Mouse (Mus musculus): ENCODE data around the gene Safb. TPM values are rescaled to one million over a fixed set of nuclear protein-coding genes. Genes with fewer than 3 reads are reported as not detected.
"Not testable (repeated sequence)": the region's sequence is repeated elsewhere in the genome, so short reads cannot be mapped to it uniquely, and the experiment has no call there.

Gene Safb
- total and polyA plus RNA-seq, 2 experiments from 2014 or later, result 40.8 to 71.7 TPM

DNA sequence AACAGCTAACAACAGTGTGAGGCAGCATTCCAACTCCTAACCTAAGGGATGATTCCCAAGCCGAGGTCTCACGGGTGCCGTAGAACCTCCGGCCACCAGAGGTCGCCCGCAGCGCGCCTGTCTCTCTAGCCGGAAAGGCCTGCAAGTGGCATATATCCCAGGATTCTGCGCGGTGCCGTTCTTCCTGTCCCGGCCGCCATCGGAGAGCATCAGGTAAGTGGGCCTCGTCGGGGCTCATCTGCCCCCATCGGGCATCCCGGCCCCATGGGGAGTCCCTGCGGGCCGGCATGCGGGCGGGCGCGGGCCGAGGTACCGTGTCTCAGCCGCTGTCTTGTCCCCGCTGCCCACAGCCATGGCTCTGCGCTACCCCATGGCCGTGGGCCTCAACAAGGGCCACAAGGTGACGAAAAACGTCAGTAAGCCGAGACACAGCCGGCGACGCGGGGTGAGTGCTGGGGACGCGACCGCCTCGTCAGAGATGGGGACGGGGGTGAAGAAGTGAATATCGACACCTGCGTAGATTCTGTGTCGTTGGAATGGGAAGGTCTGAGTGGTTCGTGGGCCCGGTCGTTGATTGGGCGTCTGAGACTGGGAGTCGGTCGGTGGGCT, 28.7 kb downstream of the Safb start, which contains the start of gene Rpl36:
TSS of gene Rpl36 (plus strand) at position 181 of the 609 bp plus-strand sequence.
- H3K27ac ChIP-seq, result peak within 1 kb of the TSS; percentile 97
- WGBS, result 1% methylated on average over 52 of the region's 52 CpGs
- H3K4me1 ChIP-seq (ENCODE audit: insufficient read depth, low read length), result peaks cover 7% of the 10 kb centered on the region; the same call in 1 of the 2 replicates

DNA sequence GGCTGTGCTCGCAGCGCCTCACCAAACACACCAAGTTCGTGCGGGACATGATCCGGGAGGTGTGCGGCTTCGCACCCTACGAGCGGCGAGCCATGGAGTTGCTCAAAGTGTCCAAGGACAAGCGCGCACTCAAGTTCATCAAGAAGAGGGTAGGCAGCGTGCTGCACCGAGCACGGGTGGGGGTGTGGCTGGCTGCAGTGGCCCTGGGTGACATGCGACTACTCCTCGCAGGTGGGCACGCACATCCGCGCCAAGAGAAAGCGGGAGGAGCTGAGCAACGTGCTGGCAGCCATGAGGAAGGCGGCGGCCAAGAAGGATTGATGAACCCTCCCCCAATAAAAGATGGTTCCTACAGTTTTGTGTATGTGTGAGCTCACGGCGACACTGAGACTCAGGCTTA, 29.3 kb downstream of the Safb start:
- WGBS, result under 1% methylated on average over 24 of the region's 26 CpGs
- Histone ChIP-seq H3K4me3 (ENCODE audit: low read length) (peak overlapping the region; percentile 65), H3K36me3 (ENCODE audit: insufficient read depth, low read length) (peaks cover 34% of the 10 kb centered on the region), H3K9ac (replicated peaks; ENCODE audit: low read length) (peak overlapping the region; percentile 71), H3K4me2 (ENCODE audit: low read depth, low read length) (peak overlapping the region; percentile 77), H3K27ac (peak overlapping the region; percentile 97)
- ATAC-seq; H3K4me1 ChIP-seq (ENCODE audit: insufficient read depth, low read length); H3K9me3 ChIP-seq (ENCODE audit: low read length); H3K27me3 ChIP-seq (ENCODE audit: insufficient read depth, low read length); DNase-seq (ENCODE audit: low spot score): not testable (repeated sequence)

More for the DNA sequence above, 28.7 kb downstream of the Safb start, which contains the start of gene Rpl36:
- TF ChIP-seq CTCF (IDR thresholded peaks at IDR 0.05; ENCODE audit: low read depth), result peak; percentile 95
- DNase-seq (ENCODE audit: low spot score), result peak; percentile 96
- H3K27me3 ChIP-seq (ENCODE audit: insufficient read depth, low read length), result no peaks in the 10 kb centered on the region
- ATAC-seq, result peak; percentile 71
- peak within 1 kb of the TSS; percentile 71 for H3K9ac ChIP-seq (replicated peaks; ENCODE audit: low read length)
- H3K4me3 ChIP-seq (ENCODE audit: low read length), result peak within 1 kb of the TSS; percentile 65
- H3K36me3 ChIP-seq (ENCODE audit: insufficient read depth, low read length), result peaks cover 28% of the 10 kb centered on the region
- peak within 1 kb of the TSS; percentile 77 for H3K4me2 ChIP-seq (ENCODE audit: low read depth, low read length)
- H3K9me3 ChIP-seq (ENCODE audit: low read length), result no peaks in the 10 kb centered on the region

DNA sequence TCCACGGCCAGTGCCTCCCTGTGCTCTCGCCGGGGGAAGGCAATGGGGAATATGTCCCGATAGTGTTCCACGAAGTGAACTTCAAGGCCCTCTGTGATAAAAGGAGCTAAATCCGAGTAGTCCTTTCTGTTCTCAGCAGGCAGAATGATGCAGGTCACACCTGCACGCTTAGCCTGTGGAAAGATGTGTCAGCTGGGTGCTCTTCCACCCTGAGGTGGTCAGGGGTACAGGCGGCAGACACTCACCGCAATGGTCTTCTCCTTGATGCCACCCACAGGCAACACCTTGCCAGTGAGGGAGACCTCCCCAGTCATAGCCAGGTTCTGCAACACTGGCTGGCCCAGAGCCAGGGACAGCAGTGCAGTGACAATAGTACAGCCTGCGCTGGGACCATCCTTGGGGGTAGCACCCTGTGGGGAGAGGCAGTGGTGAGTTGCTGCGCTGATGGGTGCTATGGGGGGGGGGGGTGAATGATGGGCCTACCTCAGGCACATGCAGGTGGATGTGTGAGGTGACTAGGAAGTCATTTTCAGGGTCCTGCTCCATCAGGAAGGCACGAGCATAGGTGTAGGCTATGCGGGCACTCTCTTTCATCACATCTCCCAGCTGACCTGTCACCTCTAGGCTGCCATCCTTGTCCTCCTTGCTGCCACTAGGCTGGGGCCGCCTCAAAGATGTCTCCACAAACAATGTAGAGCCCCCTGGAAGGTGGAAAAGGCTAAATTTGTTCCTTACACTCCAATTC, 29.9 kb downstream of the Safb start:
- Histone ChIP-seq H3K4me2 (ENCODE audit: low read depth, low read length) (peak overlapping the region; percentile 77), H3K9ac (replicated peaks; ENCODE audit: low read length) (peak overlapping the region; percentile 71), H3K27me3 (ENCODE audit: insufficient read depth, low read length) (no peaks in the 10 kb centered on the region), H3K9me3 (ENCODE audit: low read length) (no peaks in the 10 kb centered on the region), H3K27ac (peak overlapping the region; percentile 97; the same call in 1 of the 2 replicates), H3K4me1 (ENCODE audit: insufficient read depth, low read length) (no peaks in the 10 kb centered on the region), H3K36me3 (ENCODE audit: insufficient read depth, low read length) (peaks cover 40% of the 10 kb centered on the region), H3K4me3 (ENCODE audit: low read length) (peak overlapping the region; percentile 65)
- DNase-seq (ENCODE audit: low spot score) (peak; percentile 22), ATAC-seq (no peak)
- 28% methylated on average over 14 of the region's 14 CpGs for WGBS
- no peak for TF ChIP-seq CTCF (IDR thresholded peaks at IDR 0.05; ENCODE audit: low read depth)

DNA sequence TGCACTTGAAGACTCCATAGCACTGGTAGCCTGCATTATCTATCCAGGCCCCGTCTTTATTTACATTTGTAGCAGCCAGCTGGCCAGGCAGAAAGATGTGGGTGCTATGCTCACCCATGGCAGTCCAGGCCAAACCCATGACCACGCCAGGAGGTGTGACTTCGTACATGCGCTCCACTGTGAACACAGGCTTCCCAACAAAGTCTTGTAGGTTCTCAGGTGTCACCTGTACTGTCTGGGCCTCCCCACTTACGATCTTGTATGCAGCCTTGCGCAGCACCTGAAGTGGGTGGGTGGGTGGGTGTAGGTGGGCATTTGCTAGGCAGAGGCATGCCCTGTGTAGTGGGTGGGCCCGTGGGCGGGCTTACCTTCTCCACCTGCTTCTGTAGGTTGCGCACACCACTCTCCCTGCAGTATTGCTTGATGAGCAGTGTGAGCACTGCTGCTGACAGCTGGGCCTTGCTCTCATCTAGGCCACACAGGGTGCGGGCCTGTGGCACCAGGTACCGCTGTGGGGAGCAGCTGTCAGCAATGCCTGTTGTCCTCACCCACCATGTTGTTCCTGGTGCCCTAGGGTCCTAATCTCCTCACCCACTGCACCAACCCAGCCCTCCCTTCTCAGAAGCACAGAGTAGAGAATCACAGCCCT, 30.6 kb downstream of the Safb start:
- Histone ChIP-seq H3K9ac (replicated peaks; ENCODE audit: low read length) (peak overlapping the region; percentile 71; the same call in 1 of the 2 replicates), H3K4me3 (ENCODE audit: low read length) (no peak overlapping the region), H3K4me1 (ENCODE audit: insufficient read depth, low read length) (no peaks in the 10 kb centered on the region), H3K9me3 (ENCODE audit: low read length) (no peaks in the 10 kb centered on the region), H3K27me3 (ENCODE audit: insufficient read depth, low read length) (no peaks in the 10 kb centered on the region), H3K27ac (no peak overlapping the region), H3K36me3 (ENCODE audit: insufficient read depth, low read length) (peaks cover 47% of the 10 kb centered on the region), H3K4me2 (ENCODE audit: low read depth, low read length) (no peak overlapping the region)
- WGBS, result 86% methylated on average over 11 of the region's 11 CpGs
- ATAC-seq, result no peak
- no peak for TF ChIP-seq CTCF (IDR thresholded peaks at IDR 0.05; ENCODE audit: low read depth)
- DNase-seq (ENCODE audit: low spot score), result no peak

DNA sequence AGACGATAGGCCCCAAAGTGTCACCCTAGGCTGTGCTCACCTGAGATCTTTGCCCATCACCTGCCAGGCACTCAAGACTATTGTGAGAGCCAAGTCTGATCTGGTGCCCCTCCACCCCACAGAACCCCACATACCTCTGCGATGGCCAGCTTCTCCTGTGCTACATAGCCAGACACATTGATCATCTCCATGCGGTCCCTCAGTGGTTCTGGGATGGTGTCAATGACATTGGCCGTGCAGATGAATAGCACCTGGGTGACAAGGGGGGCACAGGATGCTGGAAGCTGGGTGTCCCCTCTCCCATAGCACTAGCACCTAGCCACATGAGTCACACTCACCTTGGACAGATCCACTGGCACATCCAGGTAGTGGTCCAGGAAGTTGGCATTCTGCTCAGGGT, 31.2 kb downstream of the Safb start:
- Histone ChIP-seq H3K4me1 (ENCODE audit: insufficient read depth, low read length) (no peaks in the 10 kb centered on the region), H3K27ac (no peak overlapping the region), H3K9ac (replicated peaks; ENCODE audit: low read length) (no peak overlapping the region), H3K9me3 (ENCODE audit: low read length) (no peaks in the 10 kb centered on the region), H3K27me3 (ENCODE audit: insufficient read depth, low read length) (no peaks in the 10 kb centered on the region), H3K36me3 (ENCODE audit: insufficient read depth, low read length) (peaks cover 53% of the 10 kb centered on the region), H3K4me2 (ENCODE audit: low read depth, low read length) (no peak overlapping the region), H3K4me3 (ENCODE audit: low read length) (no peak overlapping the region)
- no peak for TF ChIP-seq CTCF (IDR thresholded peaks at IDR 0.05; ENCODE audit: low read depth)
- ATAC-seq (no peak), DNase-seq (ENCODE audit: low spot score) (no peak)
- WGBS, result 89% methylated on average over 4 of the region's 4 CpGs

DNA sequence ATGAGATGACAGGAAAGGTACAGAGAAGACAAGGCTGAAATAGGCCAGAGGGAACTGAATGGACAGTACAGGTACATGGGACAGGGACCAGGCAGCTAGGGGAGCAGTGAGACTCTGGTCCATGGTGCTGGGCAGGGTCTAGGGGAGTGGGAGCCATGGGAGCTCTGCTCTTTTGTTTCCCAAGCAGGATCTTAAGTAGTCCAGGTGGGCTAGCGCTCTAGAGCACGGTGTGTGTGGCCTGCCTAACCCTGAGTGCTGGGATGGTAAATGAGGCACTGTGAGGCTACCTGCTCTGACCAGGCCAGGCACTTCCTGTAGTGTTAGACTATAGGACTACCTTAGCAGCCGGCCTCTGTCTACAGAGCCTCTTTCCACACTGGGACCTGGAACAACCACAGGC, 32.1 kb downstream of the Safb start:
- DNase-seq (ENCODE audit: low spot score) (no peak), ATAC-seq (no peak)
- Histone ChIP-seq H3K27me3 (ENCODE audit: insufficient read depth, low read length) (no peaks in the 10 kb centered on the region), H3K36me3 (ENCODE audit: insufficient read depth, low read length) (peaks cover 57% of the 10 kb centered on the region), H3K4me2 (ENCODE audit: low read depth, low read length) (no peak overlapping the region), H3K9me3 (ENCODE audit: low read length) (no peaks in the 10 kb centered on the region), H3K9ac (replicated peaks; ENCODE audit: low read length) (no peak overlapping the region), H3K4me3 (ENCODE audit: low read length) (no peak overlapping the region), H3K27ac (no peak overlapping the region), H3K4me1 (ENCODE audit: insufficient read depth, low read length) (no peaks in the 10 kb centered on the region)
- WGBS, result 94% methylated on average over 3 of the region's 3 CpGs
- no peak for TF ChIP-seq CTCF (IDR thresholded peaks at IDR 0.05; ENCODE audit: low read depth)

Data from hindbrain, postnatal 0 days (tissue).